Mouse (Mus musculus) adrenal gland, postnatal 25 days (tissue): ENCODE results near the gene Uhrf1. TPM values are rescaled to one million over a fixed set of nuclear protein-coding genes. Genes with fewer than 3 reads are reported as not detected.
"Not testable (repeated sequence)": the region's sequence is repeated elsewhere in the genome, so short reads cannot be mapped to it uniquely, and the experiment has no call there.

Source experiments
- DNase-seq: peaks from one replicate; pipeline ENCODE4 v3.0.0; 2021; ENCODE audit warnings: mixed read lengths
- long read RNA-seq: library from polyadenylated mRNA; stranded (forward); transcript quantifications from one replicate; pipeline ENCODE4 v2.0.0, GENCODE M21; 2021
- total RNA-seq: library from RNA; stranded (reverse); gene quantifications from 2 replicates; pipeline ENCODE4 v1.2.3, GENCODE M21; 2021

Uhrf1 gene
- total RNA-seq, result 14.1 and 14.8 TPM in 2 replicates
- long read RNA-seq, partial matches to known transcripts, result 1 of 7 reads
- long read RNA-seq, other reads (novel, unspliced or antisense), result 2 of 7 reads

DNA sequence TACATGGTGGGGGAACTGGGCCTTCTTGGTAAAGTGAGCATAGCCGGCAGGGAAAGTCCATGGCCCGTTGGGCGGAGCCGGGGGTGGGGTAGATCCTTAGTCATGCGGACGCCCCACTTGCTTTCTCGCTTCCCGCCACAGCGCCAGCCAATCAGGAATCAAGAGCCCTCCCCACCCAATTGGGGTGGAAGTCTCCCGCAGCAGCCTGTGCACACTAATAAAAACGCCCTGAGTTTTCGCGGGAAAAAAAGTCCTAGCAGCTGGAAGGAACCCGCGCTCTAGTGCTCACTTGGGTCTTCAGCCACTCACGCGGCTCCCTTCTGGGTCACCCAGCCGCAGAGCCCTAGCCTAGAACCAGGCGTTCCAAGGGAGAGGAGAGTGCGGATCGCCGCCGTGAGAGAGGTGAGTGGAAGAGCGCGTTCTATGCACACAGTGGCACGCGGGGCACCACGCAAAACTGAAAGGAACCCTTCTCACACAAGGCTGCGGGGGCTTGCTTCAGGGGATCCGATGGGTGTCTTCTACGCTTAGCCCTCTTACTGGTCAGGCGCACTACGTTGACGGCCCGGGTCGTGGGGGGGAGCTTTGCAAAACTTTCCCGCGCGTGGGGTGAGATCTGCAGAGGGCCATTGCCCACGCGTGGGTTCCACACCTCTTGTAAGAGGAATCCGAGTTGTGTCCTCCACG, at the start of gene Uhrf1:
Gene Uhrf1 (plus strand): TSS at position 162 of the 687 bp plus-strand sequence.
- peak; percentile 88 for DNase-seq

- no peak for DNase-seq
Measured at GRCm38 (mm10) chr17:56254695-56255094, 48.4 kb upstream of the Uhrf1 start.

- DNase-seq, result no peak
Measured at GRCm38 (mm10) chr17:56255429-56255828, 47.7 kb upstream of the Uhrf1 start.

GRCm38 (mm10) chr17:56255863-56256238, 47.3 kb upstream of the Uhrf1 start:
- DNase-seq, result peak; percentile 99

- DNase-seq, result peak; percentile 83
Measured at GRCm38 (mm10) chr17:56256239-56256881, 46.8 kb upstream of the Uhrf1 start, which contains the start of gene Fem1a. TSS of gene Fem1a (plus strand) at chr17:56256810.

DNA sequence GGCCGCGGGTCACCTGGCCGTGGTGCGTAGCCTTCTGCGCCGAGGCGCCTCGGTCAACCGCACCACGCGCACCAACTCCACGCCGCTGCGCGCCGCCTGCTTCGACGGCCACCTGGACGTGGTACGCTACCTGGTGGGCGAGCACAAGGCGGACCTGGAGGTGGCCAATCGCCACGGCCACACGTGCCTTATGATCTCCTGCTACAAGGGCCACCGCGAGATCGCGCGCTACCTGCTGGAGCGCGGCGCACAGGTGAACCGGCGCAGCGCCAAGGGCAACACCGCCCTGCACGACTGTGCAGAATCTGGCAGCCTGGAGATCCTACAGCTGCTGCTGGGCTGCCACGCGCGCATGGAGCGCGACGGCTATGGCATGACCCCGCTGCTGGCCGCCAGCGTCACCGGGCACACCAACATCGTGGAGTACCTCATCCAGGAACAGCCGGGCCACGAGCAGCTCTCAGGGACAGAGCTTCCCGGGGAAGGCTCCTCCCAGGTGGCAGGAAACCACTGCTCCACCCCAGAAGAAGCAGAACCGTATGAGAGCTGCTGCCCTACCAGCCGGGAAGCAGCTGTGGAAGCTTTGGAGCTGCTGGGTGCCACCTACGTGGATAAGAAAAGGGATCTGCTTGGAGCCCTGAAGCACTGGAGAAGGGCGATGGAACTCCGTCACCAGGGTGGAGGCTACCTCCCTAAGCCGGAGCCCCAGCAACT, 45.8 kb upstream of the Uhrf1 start:
- no peak for DNase-seq

GRCm38 (mm10) chr17:56258269-56258668, 44.9 kb upstream of the Uhrf1 start:
- not testable (repeated sequence) for DNase-seq

DNA sequence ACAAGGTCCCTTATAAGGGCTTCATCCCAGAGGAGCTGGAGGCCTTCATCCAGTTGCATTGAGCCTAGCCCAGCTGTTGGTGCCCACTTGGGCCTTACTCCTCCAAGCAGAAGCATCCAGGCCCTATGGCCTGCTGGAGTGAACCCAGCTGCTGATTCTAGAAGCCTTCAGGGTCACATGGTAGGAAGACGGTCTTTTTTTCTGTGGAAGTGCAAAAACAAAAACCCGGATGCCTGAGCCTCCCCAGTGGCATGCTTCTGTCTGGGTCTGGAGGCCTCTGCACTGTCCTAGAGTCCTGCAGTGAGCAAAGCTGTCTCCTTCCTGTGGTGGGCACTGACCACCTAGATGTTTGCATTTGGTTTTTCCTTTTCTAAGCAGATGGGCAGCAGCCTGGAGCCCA, 44.3 kb upstream of the Uhrf1 start:
- not testable (repeated sequence) for DNase-seq

DNA sequence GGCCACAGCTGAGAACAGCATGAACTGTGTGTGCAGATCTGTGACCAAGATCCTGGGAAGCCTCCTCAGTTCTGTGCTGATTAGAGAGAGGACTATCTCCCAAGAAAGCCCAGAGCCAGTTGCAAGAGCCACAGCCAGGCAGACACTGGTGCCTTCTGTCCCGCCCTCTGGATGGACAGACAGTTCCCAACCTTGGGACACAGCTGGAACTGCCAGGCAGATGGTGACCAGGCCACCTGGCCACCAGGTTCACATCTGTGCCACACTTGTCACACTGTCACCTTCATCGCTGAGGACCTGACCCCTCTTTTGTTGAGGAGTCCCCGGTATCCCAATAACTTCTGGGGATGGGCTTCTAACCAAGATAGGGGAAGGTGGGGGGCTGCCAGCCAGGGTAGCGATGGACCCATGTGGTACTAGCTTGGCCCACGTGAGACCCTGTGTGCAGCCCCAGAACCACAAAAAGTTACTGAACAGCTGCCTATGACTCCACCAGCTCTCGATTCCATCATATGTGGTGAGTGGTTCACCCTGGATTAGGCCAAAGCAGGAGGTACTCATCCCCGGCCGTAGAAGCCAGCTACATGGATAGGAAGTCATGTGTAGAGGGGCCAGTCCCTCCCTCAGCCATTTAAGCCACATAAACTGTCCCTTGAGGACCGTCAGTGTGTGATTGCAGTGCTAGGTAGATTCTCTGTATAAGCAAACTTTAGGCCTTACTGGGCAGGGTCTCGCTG, 43.7 kb upstream of the Uhrf1 start:
- DNase-seq, result no peak

DNA sequence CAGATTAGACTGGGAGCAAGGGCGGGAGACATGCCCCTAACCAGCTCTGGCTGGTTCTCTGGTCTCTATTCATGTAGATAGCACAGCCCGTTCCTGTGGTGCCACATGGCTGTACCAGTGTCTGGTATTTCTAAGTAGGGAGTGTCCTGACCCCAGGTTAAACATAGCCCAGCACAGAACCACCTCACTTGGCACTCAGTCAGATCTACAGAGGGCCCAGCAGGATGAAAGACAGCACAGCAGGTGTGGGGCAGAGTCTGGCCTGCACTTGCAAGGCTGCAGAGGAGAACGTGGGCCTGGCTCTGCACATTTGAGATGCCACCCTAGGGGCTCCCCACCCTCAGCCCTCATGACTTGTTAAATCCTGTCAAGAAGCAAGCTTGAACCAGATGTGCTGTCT, 42.0 kb upstream of the Uhrf1 start:
- DNase-seq, result no peak

GRCm38 (mm10) chr17:56262645-56263094, 40.5 kb upstream of the Uhrf1 start:
- no peak for DNase-seq

DNA sequence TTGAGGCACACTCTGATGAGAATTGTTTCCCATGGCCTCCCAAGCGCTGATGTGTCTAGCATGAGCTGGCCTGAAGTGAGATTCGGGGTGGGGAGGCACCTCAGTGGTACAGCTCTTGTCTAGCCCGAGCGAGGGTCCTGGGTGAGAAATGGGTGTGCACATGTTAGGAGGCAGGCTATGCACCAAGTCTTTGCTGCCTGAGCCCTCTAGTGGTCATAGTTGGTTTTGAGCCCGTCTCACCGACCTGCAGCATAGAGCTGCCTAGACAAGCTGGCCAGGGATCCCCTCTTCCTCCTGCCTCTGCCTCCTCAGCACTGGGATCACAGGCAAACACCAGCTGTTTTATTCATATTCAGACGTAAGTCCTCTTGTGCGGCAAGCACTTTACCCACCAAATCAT, 39.1 kb upstream of the Uhrf1 start:
- DNase-seq, result peak; percentile 74

DNA sequence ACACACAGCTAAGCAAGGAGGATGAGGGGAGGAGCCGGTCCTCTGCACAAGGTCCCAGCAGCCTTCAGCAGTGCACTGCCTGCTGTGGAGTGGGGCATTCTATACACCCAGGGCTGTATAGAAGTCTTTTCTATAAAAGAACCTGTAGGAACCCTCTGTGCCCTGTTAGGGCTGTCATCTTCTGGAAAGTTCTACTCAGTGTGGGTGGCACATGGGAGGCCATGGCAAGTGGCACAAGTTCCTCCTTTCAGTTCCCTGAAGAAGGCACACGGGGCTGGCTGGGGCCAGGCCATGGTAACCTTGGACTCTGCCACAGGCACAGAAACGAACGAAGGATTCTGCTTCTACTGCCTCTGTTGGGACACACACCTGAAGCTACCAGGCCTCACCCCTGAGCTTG, 38.1 kb upstream of the Uhrf1 start:
- DNase-seq, result no peak

- DNase-seq, result no peak
Measured at GRCm38 (mm10) chr17:56265869-56266268, 37.3 kb upstream of the Uhrf1 start.

GRCm38 (mm10) chr17:56266271-56266670, 36.9 kb upstream of the Uhrf1 start:
- no peak for DNase-seq

DNA sequence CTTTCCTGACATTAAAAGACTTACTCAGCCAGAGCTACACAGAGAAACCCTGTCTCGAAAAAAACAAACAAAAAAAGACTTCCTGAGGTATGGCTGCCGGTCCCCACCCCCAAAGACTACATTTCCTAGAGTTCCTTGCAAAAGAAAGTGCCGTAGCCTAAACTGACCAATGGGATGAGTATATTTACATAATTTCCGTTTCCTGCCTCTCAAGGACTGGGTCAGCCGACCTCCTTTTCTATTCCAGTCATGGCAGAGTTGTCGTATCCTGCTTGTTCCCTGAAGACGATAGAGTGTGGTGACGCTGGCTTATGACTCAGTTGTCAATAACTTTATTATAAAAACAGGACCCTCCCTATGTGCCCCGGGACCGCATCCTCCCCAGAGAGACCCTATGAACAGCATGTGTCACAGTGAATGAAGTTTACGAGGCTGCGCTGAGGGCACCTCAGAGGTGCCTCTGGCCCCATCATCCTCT, 33.9 kb upstream of the Uhrf1 start:
- DNase-seq, result no peak

DNA sequence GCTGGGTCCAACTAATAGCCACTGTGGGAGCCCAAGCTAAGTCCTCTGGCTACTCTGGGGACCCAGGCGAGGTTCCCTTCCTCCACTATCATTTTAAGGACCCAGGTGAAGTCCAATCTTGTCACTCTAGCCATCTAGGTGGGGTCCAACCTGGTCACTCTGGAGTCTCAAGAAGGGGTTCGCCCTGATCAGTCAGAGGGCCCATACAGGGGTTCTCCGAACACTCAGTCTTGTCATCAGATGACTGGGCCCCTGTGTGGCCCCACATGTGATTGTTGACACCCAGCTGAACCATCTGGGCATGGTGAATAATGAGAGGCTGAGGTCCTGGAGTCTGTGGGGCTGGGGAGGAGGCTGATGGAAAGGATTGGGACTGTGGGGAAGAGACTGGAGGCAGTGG, 33.4 kb upstream of the Uhrf1 start:
- no peak for DNase-seq

DNA sequence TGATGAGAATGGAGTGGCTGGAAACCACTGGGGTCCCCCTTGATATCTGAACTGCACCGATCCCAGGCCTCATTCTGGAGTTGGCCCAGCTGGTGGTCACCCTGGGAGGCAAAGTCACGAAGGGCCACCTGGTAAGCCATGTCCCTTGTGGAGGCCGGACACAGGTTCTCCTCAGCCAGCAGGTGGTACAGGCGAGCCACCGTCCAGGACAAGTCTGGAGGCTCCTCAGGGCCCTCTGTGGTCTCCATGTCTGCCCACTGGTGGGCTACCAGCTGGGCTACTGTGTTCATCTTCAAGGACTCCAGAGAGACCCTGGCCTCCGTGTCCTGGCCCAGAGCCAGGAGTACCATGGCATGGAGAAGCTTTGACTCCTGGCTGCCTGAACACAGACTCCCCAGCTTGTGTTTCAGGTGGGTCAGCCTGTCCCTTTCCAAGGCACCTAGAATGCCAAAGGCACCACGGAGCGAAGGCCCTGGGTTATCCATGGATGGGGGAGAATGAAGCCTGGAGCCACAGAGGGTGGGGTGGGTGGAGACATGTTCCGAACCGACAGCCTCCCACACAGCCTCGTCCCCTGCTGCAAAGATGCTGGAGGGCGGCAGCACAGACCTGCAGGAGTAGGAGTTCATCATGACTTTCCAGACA, 31.4 kb upstream of the Uhrf1 start:
- no peak for DNase-seq

DNA sequence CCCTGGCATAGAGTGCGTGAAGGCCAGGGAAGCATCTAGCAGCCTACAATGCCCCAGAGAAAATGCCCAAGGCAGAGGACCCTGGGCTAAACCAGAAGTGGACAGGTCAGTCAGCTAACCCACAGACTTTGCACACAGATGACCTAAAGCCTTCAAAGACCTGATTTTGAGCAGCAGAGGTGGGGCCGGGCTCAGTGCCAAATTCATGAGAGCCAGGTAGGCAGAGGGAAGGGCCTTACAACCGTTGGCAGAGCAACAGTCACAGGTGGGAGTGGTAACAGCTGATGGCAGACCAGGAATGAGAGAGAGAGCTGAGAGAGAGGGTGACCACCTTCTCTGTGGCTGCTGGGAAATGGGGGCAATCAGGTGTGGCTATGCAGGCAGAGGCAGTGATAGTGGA, 30.5 kb upstream of the Uhrf1 start:
- no peak for DNase-seq

GRCm38 (mm10) chr17:56273482-56273881, 29.6 kb upstream of the Uhrf1 start:
- DNase-seq, result no peak

GRCm38 (mm10) chr17:56273986-56274385, 29.1 kb upstream of the Uhrf1 start:
- DNase-seq, result no peak
